Comparison of ENCODE assay signal across 8 mouse cellular contexts in genomic region chr1:130350077-130350635, GRCm38 (mm10).
A peak's percentile ranks its signal among the peaks of the same experiment; 100 is the strongest.
DNase-seq lines count a peak whose midpoint lies in the region; ATAC-seq and TF ChIP-seq lines count a peak whose summit lies in the region.

No protein-coding gene starts in this region.

- peak; percentile 73 for DNase-seq in heart, adult 11 months
- DNase-seq in heart, adult 9 months (ENCODE audit: low spot score in 2 of 2): no peak
- DNase-seq in CH12.LX (ENCODE audit: extremely low read depth): peak; percentile 53
- DNase-seq in cerebellum, adult 8-10 months: peak; percentile 16
- no peak for DNase-seq in liver, embryonic 14.5 days (ENCODE audit: low read depth in 3 of 3, low spot score in 3 of 3)
- peak; percentile 80 for DNase-seq in retina, postnatal 1 day

- H3K4me2 ChIP-seq in CH12.LX (ENCODE audit: insufficient read depth, low read depth, poor library complexity, severe bottlenecking): no peak overlapping the region
- no peak overlapping the region for H3K4me2 ChIP-seq in hindbrain, embryonic 13.5 days
- no peak overlapping the region for H3K4me2 ChIP-seq in liver, embryonic 14.5 days (ENCODE audit: low read depth)

- TF ChIP-seq POLR2A in CH12.LX (IDR thresholded peaks at IDR 0.05; ENCODE audit: low read depth, low read length): no peak

- no peak overlapping the region for H3K9ac ChIP-seq in CH12.LX (ENCODE audit: insufficient read depth, low read depth)
- H3K9ac ChIP-seq in hindbrain, embryonic 13.5 days: no peak overlapping the region
- H3K9ac ChIP-seq in liver, embryonic 14.5 days (replicated peaks): no peak overlapping the region

- in situ Hi-C loops in CH12.LX (cut with MboI; ENCODE audit: low pct_ligation_motif_present, low pct_unique_long_range_greater_than_20kb, low sequenced_read_pairs): loop anchor here (25.0 kb wide), 1 partner anchor 188 kb away; no protein-coding TSS in a partner anchor

- H3K9me3 ChIP-seq in CH12.LX (replicated peaks; ENCODE audit: low read length): no peaks in the 10 kb centered on the region
- no peaks in the 10 kb centered on the region for H3K9me3 ChIP-seq in hindbrain, embryonic 13.5 days
- no peaks in the 10 kb centered on the region for H3K9me3 ChIP-seq in liver, embryonic 14.5 days (ENCODE audit: control insufficient read depth, low read length)

- no peaks in the 10 kb centered on the region for H3K27me3 ChIP-seq in CH12.LX (replicated peaks)
- no peaks in the 10 kb centered on the region for H3K27me3 ChIP-seq in hindbrain, embryonic 13.5 days
- H3K27me3 ChIP-seq in liver, embryonic 14.5 days (ENCODE audit: control insufficient read depth, insufficient read depth, low read length): no peaks in the 10 kb centered on the region

- TF ChIP-seq RAD21 in CH12.LX (IDR thresholded peaks at IDR 0.05; ENCODE audit: low read depth, low read length): peak; percentile 80

- ATAC-seq in hindbrain, embryonic 13.5 days (ENCODE audit: low FRiP score): peak; percentile 65
- ATAC-seq in liver, embryonic 14.5 days (ENCODE audit: insufficient read depth): no peak
- no peak for ATAC-seq in monocyte, adult 5-6 weeks (replicated peaks; ENCODE audit: insufficient number of reproducible peaks, low FRiP score, low TSS enrichment, poor library complexity, severe bottlenecking)

- no peak overlapping the region for H3K4me3 ChIP-seq in CH12.LX (replicated peaks in 1 of 3; ENCODE audit: low read depth in 2 of 3, low read length in 2 of 3, poor library complexity in 1 of 3)
- H3K4me3 ChIP-seq in hindbrain, embryonic 13.5 days: no peak overlapping the region
- no peak overlapping the region for H3K4me3 ChIP-seq in liver, embryonic 14.5 days (ENCODE audit: insufficient read depth in 1 of 2, low read depth in 2 of 2, low read length in 2 of 2)

- 17% methylated on average over 1 of the region's 1 CpGs for WGBS in hindbrain, embryonic 13.5 days
- WGBS in liver, embryonic 14.5 days (ENCODE audit: insufficient replicate concordance): 0% methylated on average over 1 of the region's 1 CpGs

- TF ChIP-seq CTCF in CH12.LX (conservative IDR thresholded peaks at IDR 0.05 in 1 of 2, IDR thresholded peaks at IDR 0.05 in 1 of 2; ENCODE audit: low read depth in 2 of 2, low read length in 2 of 2): peak; percentile 62 to 78
- peak; percentile 76 for TF ChIP-seq CTCF in liver, embryonic 14.5 days (IDR thresholded peaks at IDR 0.05; ENCODE audit: low read depth)

- dilution Hi-C loops in CH12.LX (cut with MboI; ENCODE audit: extremely low pct_ligation_motif_present, extremely low pct_unique_long_range_greater_than_20kb, low sequenced_read_pairs): no loop called here

- TF ChIP-seq EP300 in CH12.LX (IDR thresholded peaks at IDR 0.05; ENCODE audit: low read length): no peak
- TF ChIP-seq EP300 in liver, embryonic 14.5 days (IDR thresholded peaks at IDR 0.05; ENCODE audit: low read depth): no peak

- H3K27ac ChIP-seq in CH12.LX (ENCODE audit: insufficient read depth, low read depth): no peak overlapping the region
- H3K27ac ChIP-seq in hindbrain, embryonic 13.5 days: no peak overlapping the region
- no peak overlapping the region for H3K27ac ChIP-seq in liver, embryonic 14.5 days

- H3K79me2 ChIP-seq in CH12.LX (replicated peaks; ENCODE audit: control insufficient read depth, extremely low read depth, insufficient read depth, poor library complexity, severe bottlenecking): no peaks in the 10 kb centered on the region

- H3K4me1 ChIP-seq in CH12.LX (ENCODE audit: control insufficient read depth in 1 of 2, insufficient read depth in 2 of 2): peaks cover 0 to 3% of the 10 kb centered on the region in 2 experiments; a peak in 2 of 4 replicates
- no peaks in the 10 kb centered on the region for H3K4me1 ChIP-seq in hindbrain, embryonic 13.5 days (replicated peaks)
- no peaks in the 10 kb centered on the region for H3K4me1 ChIP-seq in liver, embryonic 14.5 days (replicated peaks; ENCODE audit: control insufficient read depth in 2 of 2, insufficient read depth in 2 of 2, low read length in 1 of 2)

- no peaks in the 10 kb centered on the region for H3K36me3 ChIP-seq in CH12.LX (replicated peaks in 1 of 2; ENCODE audit: control insufficient read depth in 1 of 2, insufficient read depth in 1 of 2, low read length in 1 of 2)
- no peaks in the 10 kb centered on the region for H3K36me3 ChIP-seq in hindbrain, embryonic 13.5 days
- H3K36me3 ChIP-seq in liver, embryonic 14.5 days (replicated peaks; ENCODE audit: control insufficient read depth, insufficient read depth, low read depth): no peaks in the 10 kb centered on the region

TF ChIP-seq in CH12.LX, 34 proteins besides CTCF, POLR2A, EP300 and RAD21:
- TF ChIP-seq ZNF384 (IDR thresholded peaks at IDR 0.05; ENCODE audit: low read depth, low read length) (peak; percentile 99), IRF4 (IDR thresholded peaks at IDR 0.05; ENCODE audit: low read depth, low read length) (0 out of 2 replicates have a peak, but pooled peaks have one; percentile 22), SMC3 (IDR thresholded peaks at IDR 0.05; ENCODE audit: low read depth, low read length) (peak; percentile 50), MEF2A (IDR thresholded peaks at IDR 0.05; ENCODE audit: borderline replicate concordance, low read depth, low read length) (no peak), JUND (conservative IDR thresholded peaks at IDR 0.05; ENCODE audit: low read depth, low read length) (no peak), MAFK (IDR thresholded peaks at IDR 0.05; ENCODE audit: insufficient replicate concordance, low read length) (peak; percentile 62; the same call in 1 of the 2 replicates)
TF ChIP-seq in CH12.LX: peak in this region for 4.

Comparison
In these comparisons a context has a peak if more than half of its experiments do, and no peak if none do; other contexts are left out.
1. DNase-seq: peak in heart, adult 11 months (single experiment), CH12.LX (single experiment), cerebellum, adult 8-10 months (single experiment) and retina, postnatal 1 day (single experiment); none in heart, adult 9 months (0 of 2) and liver, embryonic 14.5 days (0 of 3).